Mouse (Mus musculus) right cerebral cortex, adult 2 months (tissue): ENCODE results near the gene Arhgap4.

Experiments used
- DNase-seq, 2 experiments: peaks; one replicate each; pipeline ENCODE4 v3.0.0; 2021 to 2022; ENCODE audit warnings: low spot score in 2 of 2

The Arhgap4 gene

DNA sequence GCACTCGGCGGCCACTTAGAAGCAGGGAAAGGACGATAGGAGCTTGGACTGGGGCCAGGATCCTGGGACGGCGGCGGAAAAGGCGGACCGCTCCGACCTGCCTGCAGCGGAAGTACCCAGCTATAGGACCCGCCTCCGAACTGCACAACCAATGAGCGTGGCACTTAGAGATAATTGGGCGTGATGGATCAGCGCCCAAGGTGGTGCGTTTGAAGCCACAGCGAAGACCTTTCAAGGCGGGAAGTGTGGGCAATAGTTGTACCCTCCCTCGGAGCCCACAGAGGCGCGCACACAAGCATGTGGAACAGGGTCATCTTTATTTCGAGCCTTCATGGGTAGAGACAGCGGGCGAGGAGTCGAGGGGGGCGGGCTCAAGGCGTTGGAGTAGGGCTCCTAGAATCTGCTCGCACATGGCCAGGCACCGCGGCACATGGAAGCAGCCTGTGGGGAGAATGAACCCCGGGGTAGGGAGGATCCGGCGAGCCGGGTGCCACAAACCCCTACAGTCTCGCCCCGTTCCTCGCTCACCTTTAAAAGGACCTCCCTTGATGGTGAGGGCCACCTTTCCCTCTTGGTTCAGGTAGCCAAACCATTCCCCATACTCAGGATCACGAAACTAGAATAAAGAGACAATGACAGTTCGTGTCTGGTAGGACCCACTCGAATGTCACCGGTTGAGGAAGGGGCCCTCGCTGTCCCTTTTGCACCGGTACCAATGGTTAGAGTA is at the start of gene Arhgap4, which contains the start of gene Naa10:
Arhgap4 (minus strand) TSS at position 48 of the 727 bp plus-strand sequence.
Naa10 (minus strand) TSS at position 122 of the 727 bp plus-strand sequence.
- peak; percentile 86 for DNase-seq

DNA sequence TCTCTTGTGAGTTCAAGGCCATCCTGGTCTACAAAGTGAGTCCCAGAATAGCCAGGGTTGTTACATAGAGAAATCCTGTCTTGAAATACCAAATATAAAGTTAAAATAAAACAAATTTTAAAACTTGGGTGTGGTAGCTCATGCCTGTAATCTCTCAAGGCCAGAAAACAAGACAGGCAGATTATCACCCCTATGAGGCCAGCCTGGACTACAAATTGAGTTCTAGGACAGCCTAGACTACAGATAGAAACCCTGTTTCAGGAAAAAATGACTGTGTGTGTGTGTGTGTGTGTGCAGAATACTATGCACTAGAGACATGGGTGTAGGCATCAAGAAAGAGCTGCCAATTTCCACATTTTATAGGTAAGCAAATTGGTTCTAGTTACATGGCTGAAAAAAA is 49.1 kb upstream of the Arhgap4 start:
- no peak for DNase-seq

DNA sequence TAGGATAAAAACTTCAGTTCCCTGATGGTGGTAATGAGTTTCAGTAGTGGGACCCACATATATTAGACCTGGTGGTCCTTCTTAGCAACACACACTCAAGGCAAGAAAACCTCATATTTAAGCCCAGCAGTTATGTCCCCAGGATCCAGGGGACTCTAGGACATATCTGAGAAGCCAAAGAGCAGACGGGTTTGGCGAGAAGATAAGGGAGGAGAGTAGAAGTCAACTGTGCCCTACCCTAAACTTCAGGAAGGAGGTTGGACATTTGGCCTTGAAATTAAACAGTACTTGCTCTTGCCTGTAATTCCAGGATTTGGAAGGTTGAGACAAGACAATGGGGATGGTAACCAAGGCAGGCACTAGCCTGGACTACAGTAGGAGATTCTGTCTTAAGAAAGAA is 48.1 kb upstream of the Arhgap4 start:
- DNase-seq = no peak

DNA sequence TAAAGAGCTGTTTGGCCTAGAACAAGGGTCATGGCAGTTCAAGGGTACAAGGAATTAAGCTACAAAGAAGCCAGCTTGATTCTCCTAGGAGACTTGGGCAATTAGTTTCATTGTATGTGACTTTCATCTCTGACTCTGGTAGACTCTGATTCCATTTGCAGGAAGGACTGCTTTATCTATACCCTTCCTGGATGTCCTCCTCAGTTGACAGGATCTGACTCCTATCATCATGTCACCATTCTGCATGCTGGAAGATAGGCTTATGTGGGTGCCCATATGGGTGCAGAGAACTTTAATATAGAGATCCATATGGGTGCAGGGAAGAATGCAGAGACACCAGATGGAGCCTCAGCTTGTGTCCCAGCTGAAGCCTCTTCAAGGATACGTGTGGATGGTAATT is 47.5 kb upstream of the Arhgap4 start:
- DNase-seq = no peak

DNA sequence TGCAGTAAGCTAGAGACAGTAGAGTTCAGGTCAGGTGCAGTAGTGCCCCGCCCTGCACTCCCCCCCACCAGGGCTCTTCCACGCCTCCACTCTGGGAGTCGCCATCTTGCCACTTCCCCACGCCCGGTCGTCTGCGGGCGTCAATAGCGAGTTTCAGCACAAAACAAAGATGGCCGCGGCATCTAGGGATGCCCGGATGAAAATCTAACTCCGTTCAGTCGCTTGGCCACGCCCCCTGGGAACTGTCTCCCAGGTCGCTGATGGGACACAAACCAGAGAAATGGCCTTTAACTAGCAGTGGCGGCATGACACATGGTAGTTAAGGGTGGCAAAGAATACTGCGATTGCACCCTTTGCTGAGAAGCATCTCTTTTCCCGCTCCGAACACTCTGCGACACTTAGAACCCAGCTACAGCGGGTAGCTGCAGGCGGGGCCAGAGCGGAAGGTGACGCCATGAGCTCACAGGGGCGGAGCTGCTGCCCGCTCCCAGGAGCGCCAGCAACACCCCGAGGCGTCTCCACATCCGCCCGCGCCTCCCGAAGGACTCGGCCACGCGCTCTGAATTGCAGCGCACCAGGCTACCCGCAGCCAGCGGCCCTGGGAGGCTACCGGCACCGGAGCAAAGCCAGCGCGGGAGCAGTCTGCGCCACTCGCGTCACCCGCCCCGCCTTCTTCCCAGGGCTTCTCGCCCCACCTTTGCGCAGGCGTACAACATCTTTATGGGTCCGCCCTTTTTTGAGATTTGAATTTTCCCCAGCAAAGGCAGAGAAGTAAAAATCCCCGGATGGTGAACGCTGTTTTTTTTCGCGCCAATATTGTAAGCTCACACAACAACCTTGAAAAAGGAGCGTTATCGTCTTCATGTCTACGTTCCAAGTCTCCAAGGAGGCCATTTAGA is 45.8 kb upstream of the Arhgap4 start:
- peak; percentile 85 to 89 for DNase-seq

DNA sequence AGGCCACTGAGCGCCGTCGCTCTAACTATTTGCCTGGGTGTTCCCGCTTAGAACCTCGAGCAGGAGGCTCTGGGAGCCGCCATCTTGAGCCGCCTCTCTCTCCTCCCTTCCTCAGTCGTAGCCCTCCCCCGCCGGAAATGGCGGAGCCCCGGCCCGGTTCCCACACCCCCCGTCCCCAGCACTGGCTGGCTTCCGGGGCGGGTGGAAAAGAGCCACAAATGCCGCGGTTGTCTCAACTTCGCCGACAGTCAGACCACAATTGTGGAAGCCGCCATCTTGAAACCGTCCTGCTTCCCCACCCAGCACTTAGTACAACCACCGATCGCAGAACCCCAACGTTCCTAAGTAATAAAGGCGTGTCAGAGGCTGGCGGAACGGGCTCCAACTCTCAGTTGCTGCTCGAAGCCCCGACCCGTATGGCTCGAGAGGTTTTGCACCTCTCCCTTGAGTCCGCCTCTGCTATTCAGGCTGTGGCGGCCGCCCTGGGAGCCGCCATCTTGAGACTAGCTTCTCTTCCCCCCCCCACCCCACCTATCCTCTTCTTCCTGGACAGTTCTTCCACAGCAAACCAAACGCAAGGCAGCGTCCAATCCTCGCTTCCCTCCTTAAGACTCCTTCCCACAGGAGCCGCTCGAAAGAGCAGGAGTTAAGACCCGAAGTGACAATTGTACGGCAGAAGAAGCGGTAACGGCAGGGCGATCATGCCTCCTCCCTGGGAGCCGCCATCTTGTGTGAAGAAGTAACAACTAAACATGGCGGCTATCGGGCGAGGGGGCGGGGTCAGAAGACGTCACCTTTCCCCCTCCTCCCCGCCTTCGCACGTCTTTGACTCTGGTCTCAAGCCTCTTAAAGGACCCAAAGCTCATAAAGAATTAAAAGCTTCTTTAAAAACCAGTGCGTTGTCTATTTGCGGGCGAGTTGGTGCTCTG is 44.8 kb upstream of the Arhgap4 start, which contains the start of gene Hcfc1:
Hcfc1 (minus strand) TSS at position 110 of the 929 bp plus-strand sequence.
- peak; percentile 86 to 90 for DNase-seq

DNA sequence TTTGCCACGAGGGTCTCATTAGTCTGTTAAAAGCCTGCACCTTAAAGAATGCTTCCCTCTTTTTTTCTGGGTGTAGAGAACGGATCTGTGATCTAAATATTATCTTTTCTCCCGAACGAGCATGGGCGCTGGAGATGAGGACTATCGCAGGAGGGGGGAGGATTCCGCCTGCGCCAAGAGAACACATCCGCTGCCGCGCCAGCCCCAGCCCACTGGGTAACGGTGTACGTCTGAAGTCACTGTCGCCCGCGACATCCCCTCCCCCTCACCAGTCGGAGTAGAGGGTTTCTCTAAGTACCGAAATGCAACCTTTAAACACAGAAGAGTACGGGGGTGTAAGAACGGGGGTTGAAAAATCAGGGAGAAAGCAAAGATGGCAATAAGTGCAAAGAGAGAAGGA is 43.6 kb upstream of the Arhgap4 start:
- DNase-seq = peak; percentile 64 to 70

DNA sequence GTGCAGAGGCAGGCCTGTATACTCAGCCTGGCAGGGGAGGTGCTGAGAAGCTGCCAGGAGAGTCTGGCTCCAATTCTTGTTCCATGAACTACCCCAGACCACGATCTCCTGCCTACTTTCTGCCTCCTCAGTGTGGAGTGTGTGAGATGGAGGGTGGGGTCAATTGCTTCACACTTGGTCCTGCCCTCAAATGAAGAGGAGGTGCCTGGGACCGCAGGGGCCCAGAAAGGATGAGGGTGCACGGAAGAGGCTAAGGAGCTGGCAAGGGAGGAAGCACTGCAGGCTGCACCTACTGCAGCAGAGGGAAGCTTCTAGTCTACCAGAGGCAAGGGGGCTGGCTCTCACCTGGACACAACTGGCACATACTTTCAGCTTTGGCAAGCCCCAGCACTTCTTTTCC is 42.7 kb upstream of the Arhgap4 start:
- no peak for DNase-seq

DNA sequence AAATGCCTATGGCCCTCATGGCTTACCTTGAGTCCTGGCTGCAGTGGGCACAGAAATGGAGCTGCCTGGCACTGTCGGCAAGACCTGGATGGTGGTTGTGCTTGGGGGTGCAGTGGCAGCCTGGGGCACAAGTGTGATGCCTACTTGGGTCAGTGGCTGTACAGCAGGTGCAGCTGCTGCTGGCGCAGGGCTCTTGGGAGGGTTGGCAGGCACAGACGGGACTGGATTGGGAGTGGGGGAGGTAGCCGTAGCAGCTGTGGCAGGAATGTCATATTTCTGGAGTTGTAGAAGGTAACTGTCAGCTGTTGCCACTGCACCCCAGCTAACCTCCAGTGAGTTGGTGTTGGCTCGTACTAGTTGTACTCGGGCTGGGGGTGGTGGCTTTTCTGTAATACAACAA is 33.3 kb upstream of the Arhgap4 start:
- no peak for DNase-seq

DNA sequence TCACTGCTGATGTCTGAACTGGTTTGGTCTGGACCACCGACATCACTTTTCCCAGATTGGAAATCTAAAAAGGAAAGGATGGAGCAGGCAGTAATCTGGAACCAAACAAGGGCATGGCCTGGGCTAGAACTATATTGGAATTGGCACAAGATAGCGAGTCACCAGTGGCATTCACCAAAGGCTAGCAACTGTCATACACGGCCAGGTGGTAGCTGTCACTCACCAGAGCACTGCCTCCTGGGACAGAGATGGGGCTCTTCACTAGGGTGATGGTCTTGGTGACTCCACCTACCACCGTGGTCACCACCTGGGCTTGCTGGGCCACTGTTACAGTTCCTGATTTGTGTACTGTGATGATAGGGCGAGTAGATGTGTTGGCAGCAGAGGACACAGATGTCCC is 30.9 kb upstream of the Arhgap4 start:
- no peak for DNase-seq

DNA sequence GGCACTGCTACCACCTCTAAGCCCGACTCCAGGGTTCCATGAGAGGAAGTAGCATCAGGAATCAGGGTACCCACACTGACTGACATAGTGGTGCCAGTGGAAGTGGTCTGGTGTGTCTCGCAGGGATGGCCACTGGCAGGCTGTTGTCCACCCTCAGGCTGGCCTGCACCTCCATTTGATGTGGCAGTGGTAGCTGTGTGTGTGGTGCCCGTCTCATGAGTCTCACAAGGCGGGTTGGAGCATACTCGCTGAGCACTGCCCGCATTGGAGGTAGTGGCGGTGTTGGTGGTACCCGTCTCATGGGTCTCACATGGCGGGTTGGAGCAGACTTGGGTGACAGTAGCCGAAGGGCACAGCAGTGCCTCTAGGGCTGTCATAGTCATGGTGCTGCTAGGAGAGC is 27.7 kb upstream of the Arhgap4 start:
- DNase-seq = no peak

DNA sequence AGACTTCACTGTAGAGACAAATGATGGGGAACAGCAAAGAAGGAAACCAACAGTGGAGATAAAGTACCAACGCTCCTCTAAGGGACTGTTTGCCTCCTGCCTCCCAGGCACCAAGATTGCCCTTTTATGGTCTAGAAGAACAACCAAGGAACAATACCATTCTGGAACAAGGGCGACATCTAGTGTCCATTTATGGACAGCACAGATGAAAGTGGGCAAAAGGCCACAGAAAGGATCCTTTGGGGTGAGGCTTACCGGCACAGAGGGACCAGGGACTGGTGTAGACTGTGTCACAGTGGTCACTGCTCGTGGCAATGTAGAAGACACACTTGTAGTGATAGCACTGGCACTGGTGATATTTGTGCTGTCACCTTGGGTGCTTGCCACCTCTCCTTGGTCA is 27.0 kb upstream of the Arhgap4 start:
- peak; percentile 35 to 51 for DNase-seq

DNA sequence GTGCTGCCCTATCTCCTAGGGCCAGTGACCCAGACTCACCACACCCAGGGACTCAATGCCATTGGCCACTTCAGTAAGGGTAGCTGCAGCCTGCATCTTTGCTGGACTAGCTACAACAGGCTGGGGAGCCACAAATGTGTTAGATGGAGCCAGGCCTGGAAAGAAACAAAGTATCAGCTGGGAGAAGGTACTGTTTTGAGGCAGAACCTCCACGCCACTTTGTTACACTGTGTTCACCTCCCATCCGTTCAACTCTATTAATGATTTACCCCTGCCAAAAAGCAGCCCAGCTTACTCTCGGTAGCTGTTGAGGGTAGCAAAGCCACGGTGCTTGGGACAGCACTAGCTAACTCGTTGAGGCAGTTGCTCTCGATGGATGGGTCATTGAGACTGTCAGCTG is 25.2 kb upstream of the Arhgap4 start:
- no peak for DNase-seq

DNA sequence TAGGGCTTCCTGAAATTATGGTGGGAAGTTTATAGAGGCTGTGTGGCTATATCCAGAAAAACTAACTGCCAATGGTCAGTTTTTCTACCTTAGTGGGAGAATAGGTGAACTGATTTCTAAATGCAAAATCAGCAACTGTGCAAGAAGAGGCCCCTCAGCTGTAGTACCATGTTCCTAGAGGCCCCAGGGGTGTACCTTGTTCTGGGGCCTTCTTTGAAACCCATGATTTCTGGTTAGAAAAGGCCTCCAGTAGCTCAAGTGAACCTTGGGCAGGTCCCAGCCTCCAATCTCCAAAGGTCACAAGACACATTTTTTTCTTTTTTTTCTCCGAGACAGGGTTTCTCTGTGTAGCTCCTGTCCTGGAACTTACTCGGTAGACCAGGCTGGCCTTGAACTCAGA is 20.6 kb upstream of the Arhgap4 start:
- no peak for DNase-seq

DNA sequence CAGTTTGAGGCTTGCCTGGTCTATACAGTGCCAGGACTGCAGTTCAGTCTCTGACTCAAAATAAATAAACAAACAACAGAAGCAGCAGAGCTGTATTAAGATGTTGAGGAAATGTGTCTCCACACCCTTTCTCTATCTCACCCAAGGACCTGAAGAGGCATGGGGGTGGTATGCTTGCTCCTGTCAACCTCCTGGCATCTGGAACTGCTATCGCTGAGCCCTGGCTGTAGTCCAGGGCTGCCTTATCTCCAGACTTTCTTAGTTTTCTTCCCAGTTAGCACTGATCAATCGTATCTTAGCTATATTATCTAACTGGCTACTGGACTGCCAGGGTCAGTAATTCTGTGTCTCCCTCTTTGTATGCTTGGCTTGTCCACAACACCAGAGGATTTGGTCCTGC is 20.2 kb upstream of the Arhgap4 start:
- DNase-seq = no peak

DNA sequence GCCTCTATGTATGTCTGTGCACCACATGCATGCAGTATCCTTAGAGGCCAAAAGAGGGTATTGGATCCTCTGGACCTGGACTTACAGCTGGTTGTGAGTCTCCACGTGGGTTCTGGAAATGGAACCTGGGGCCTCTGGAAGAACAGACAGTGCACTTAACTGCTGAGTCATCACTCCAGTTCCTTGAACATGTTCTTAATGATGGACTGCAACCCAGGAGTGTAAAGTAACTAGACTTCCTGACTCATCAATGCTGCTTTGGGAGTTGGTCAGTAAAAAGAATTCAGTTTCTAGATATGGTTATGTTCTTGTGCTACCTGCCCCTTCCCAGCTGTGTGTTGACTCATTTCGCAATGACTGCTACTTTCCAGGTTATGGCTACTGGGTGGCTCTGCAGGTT is 10.2 kb upstream of the Arhgap4 start:
- no peak for DNase-seq

DNA sequence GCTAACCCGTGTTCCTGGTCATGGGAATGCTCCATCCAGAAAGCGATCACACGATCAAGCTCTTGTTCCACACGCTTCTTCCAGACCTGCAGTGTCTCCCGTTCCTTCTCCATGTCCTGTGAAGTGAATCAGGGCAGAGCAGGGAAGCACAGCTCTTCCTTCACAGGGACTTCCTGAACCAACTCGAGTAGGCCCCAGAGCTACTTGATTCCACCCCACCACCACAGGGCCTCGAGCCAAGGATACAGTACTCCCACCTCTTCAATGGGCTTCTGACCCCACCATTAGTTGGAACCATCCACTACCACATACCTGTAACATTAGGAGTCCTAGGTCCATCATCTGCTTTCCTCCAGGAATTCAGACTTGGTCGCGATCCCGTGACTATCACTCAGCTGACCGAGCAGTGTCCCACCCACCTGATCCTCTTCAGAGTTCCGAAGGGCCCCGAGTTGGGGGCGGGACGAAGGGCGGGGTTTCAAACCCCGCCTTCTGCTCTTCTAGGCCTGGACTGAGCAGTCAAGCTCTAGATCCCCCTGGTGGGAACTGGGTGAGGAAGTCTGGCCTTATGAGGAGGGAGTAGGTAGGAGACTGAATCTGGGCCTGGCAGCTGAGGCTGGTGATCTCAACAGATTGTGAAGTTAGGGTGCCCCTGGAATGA is 8.9 kb upstream of the Arhgap4 start, which contains the start of gene Renbp:
Renbp (minus strand) TSS at position 449 of the 661 bp plus-strand sequence.
- DNase-seq = no peak

DNA sequence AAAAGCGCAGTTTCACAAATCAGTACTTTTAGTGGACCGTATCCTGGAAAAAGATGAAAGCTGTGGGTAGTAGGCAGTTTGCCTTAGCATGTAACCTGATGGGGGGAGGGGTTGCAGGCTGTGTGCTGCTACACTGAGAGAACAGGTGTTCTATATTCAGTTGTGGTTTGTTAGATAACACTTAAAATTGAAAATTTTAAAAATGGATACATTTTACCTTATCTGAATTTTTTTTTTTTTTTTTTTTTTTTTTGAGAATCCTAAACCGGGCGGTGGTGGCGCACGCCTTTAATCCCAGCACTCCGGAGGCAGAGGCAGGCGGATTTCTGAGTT is 846 bp upstream of the Arhgap4 start:
- no peak for DNase-seq

DNA sequence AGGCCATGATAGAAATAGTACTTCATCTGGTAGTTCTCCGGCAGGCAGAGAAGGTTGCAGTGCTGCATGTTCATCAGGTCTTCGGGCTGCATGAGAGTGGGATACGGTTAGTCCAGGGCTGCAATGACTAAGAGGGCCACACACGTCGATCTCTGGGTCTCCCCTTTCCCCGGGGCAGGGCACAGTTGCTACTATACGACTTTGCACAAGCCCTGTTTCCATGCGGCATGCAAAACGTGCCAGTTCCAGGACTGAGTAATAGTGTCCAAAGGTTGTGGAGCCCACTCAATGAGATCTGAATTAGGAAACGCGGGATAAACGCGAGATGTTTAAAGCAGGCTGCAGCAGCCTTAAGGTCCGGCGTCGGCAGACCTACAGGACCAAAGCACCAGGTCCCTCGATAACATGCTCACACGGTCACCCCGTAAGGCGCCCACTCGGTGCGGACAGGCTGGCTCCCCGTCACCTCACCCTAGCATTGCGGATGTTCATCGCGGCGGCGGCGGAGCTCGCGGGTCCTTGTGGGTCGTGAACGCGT is 316 bp downstream of the Arhgap4 start:
- peak in 1 of 2 experiments; percentile 10 for DNase-seq

DNA sequence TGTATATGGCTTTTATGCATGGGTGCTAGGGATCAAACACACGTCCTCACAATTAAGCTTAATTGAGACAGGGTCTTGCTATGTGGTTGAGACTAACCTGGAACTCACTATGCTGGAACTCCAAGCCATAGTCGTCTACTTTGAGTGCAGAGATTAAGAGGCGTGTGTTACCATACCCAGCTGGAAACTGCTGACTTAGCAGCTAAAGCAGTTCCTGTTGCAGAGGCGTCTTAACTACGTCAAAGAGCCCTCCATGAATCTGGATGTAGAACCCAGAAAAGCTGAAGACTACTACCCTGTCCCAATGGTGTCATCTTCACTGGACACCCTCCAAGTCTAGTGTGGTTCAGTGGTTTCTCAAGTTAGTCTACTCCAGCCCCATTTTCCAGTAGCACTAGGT is 3.0 kb downstream of the Arhgap4 start:
- no peak for DNase-seq

DNA sequence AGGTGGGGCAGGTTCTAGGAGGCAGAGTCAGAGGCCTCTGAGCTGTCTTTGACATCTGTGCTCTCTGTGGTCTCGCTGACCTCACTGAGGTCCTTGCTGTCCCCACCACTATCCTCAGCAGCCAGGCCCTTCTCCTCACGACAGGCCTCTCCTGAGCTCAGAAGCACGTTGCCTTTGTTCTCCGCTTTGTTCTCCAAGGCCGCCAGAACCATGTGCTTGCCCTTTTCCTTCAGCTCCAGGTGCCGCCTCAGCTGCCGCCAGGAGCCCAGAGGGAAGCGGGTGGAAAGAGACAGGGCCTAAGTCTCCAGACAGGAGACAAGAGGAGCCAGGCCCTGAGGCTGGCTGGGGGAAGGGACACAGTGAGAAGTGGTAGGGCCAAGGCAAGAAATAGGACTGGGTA is 4.7 kb downstream of the Arhgap4 start:
- DNase-seq = no peak
